Mouse (Mus musculus) limb, embryonic 10.5 days (tissue): ENCODE data around the gene Rbfox1. TPM values are rescaled to one million over a fixed set of nuclear protein-coding genes. Genes with fewer than 3 reads are reported as not detected.
A peak's percentile ranks its signal among the peaks of the same experiment; 100 is the strongest.

Experiments
- DNase-seq: peaks from one replicate; pipeline ENCODE4 v3.0.0-alpha.2; 2017; ENCODE audit warnings: low spot score
- H3K27ac ChIP-seq: fragments of 300-500 bp; sonication (generic); 2 replicates; pipeline ENCODE4 v1.5.1; 2016; ENCODE audit warnings: mild to moderate bottlenecking
- H3K27me3 ChIP-seq: fragments of 300-500 bp; sonication (generic); 2 replicates; pipeline ENCODE4 v1.6.1; 2016; ENCODE audit warnings: low read depth, mild to moderate bottlenecking; ENCODE audit not compliant: poor library complexity, severe bottlenecking
- H3K36me3 ChIP-seq: fragments of 300-500 bp; sonication (generic); 2 replicates; pipeline ENCODE4 v1.6.1; 2016; ENCODE audit warnings: mild to moderate bottlenecking, moderate library complexity
- H3K4me1 ChIP-seq: fragments of 300-500 bp; sonication (generic); 2 replicates; pipeline ENCODE4 v1.6.1; 2016
- H3K4me3 ChIP-seq: fragments of 300-500 bp; sonication (generic); 2 replicates; pipeline ENCODE4 v1.5.1; 2016; ENCODE audit warnings: mild to moderate bottlenecking, moderate library complexity
- H3K9me3 ChIP-seq: fragments of 300-500 bp; sonication (generic); replicated peaks from 2 replicates; pipeline ENCODE4 v1.6.1; 2016; ENCODE audit warnings: mild to moderate bottlenecking
- WGBS: fragments of 180-500 bp; shearing (Covaris S2); methylation state at CpG from one replicate; pipeline ENCODE4 v1.1.7; 2016; 5-methylcytosine and 5-hydroxymethylcytosine counted together
- polyA plus RNA-seq: library from polyadenylated mRNA; unstranded; fragments of >200 nt; fragmentation: Nextera tagmentation; extraction: Ambion mirVana; gene quantifications from 2 replicates; pipeline ENCODE4 v1.2.1, GENCODE M21; 2016

The Rbfox1 gene
- polyA plus RNA-seq, 1 experiment from 2014 or later, result 0.64 TPM

GRCm38 (mm10) chr16:6835051-6835450, 949.9 kb downstream of the Rbfox1 start:
- Histone ChIP-seq H3K9me3 (no peaks in the 10 kb centered on the region), H3K4me1 (no peaks in the 10 kb centered on the region), H3K36me3 (no peaks in the 10 kb centered on the region), H3K27ac (no peak overlapping the region), H3K27me3 (no peaks in the 10 kb centered on the region), H3K4me3 (no peak overlapping the region)
- WGBS, result 24% methylated on average over 5 of the region's 5 CpGs
- peak; percentile 32 for DNase-seq

- Histone ChIP-seq H3K4me3 (no peak overlapping the region), H3K4me1 (peaks cover 14% of the 10 kb centered on the region), H3K27ac (no peak overlapping the region), H3K36me3 (no peaks in the 10 kb centered on the region), H3K27me3 (no peaks in the 10 kb centered on the region), H3K9me3 (no peaks in the 10 kb centered on the region)
- 49% methylated on average over 15 of the region's 15 CpGs for WGBS
- peak; percentile 62 for DNase-seq
These were observed 954.3 kb downstream of the Rbfox1 start for GRCm38 (mm10) chr16:6839299-6839995.

GRCm38 (mm10) chr16:6840007-6840406, 954.9 kb downstream of the Rbfox1 start:
- 68% methylated on average over 3 of the region's 3 CpGs for WGBS
- no peak overlapping the region for H3K27ac ChIP-seq

GRCm38 (mm10) chr16:6840461-6840860, 955.3 kb downstream of the Rbfox1 start:
- no peak for DNase-seq
- Histone ChIP-seq H3K27ac (no peak overlapping the region), H3K36me3 (no peaks in the 10 kb centered on the region), H3K9me3 (no peaks in the 10 kb centered on the region), H3K27me3 (no peaks in the 10 kb centered on the region), H3K4me3 (no peak overlapping the region), H3K4me1 (peaks cover 14% of the 10 kb centered on the region)
- WGBS, result 80% methylated on average over 7 of the region's 7 CpGs

More at GRCm38 (mm10) chr16:6840007-6840406, 954.9 kb downstream of the Rbfox1 start:
- Histone ChIP-seq H3K27me3 (no peaks in the 10 kb centered on the region), H3K4me3 (no peak overlapping the region), H3K4me1 (peaks cover 14% of the 10 kb centered on the region), H3K9me3 (no peaks in the 10 kb centered on the region), H3K36me3 (no peaks in the 10 kb centered on the region)
- no peak for DNase-seq

- DNase-seq, result no peak
- Histone ChIP-seq H3K27me3 (no peaks in the 10 kb centered on the region), H3K9me3 (no peaks in the 10 kb centered on the region), H3K4me3 (no peak overlapping the region), H3K36me3 (no peaks in the 10 kb centered on the region), H3K4me1 (peaks cover 14% of the 10 kb centered on the region), H3K27ac (no peak overlapping the region)
- WGBS, result 46% methylated on average over 8 of the region's 8 CpGs
These were observed 957.1 kb downstream of the Rbfox1 start for GRCm38 (mm10) chr16:6842066-6842785.

- DNase-seq, result no peak
- WGBS, result 64% methylated on average over 4 of the region's 4 CpGs
These were observed 959.5 kb downstream of the Rbfox1 start for GRCm38 (mm10) chr16:6844659-6845058.

GRCm38 (mm10) chr16:6851393-6851792, 966.2 kb downstream of the Rbfox1 start:
- no peaks in the 10 kb centered on the region for H3K9me3 ChIP-seq
- no peaks in the 10 kb centered on the region for H3K27me3 ChIP-seq
- no peaks in the 10 kb centered on the region for H3K36me3 ChIP-seq
- H3K27ac ChIP-seq, result no peak overlapping the region
- no peak for DNase-seq
- no peaks in the 10 kb centered on the region for H3K4me1 ChIP-seq
- WGBS, result 85% methylated on average over 9 of the region's 9 CpGs
- no peak overlapping the region for H3K4me3 ChIP-seq

More at GRCm38 (mm10) chr16:6844659-6845058, 959.5 kb downstream of the Rbfox1 start:
- no peaks in the 10 kb centered on the region for H3K27me3 ChIP-seq
- no peaks in the 10 kb centered on the region for H3K9me3 ChIP-seq
- H3K27ac ChIP-seq, result no peak overlapping the region
- H3K36me3 ChIP-seq, result no peaks in the 10 kb centered on the region
- no peak overlapping the region for H3K4me3 ChIP-seq
- H3K4me1 ChIP-seq, result peaks cover 14% of the 10 kb centered on the region

- no peaks in the 10 kb centered on the region for H3K4me1 ChIP-seq
- H3K36me3 ChIP-seq, result no peaks in the 10 kb centered on the region
- no peak overlapping the region for H3K4me3 ChIP-seq
- no peak overlapping the region for H3K27ac ChIP-seq
- WGBS, result 90% methylated on average over 2 of the region's 2 CpGs
- H3K9me3 ChIP-seq, result no peaks in the 10 kb centered on the region
- DNase-seq, result no peak
- H3K27me3 ChIP-seq, result no peaks in the 10 kb centered on the region
These were observed 968.6 kb downstream of the Rbfox1 start for GRCm38 (mm10) chr16:6853796-6854195.

- H3K36me3 ChIP-seq, result no peaks in the 10 kb centered on the region
- no peak for DNase-seq
- H3K27ac ChIP-seq, result no peak overlapping the region
- no peak overlapping the region for H3K4me3 ChIP-seq
- no peaks in the 10 kb centered on the region for H3K27me3 ChIP-seq
- no peaks in the 10 kb centered on the region for H3K9me3 ChIP-seq
- no peaks in the 10 kb centered on the region for H3K4me1 ChIP-seq
- 91% methylated on average over 2 of the region's 2 CpGs for WGBS
These were observed 976.5 kb downstream of the Rbfox1 start for GRCm38 (mm10) chr16:6861656-6862055.

- no peaks in the 10 kb centered on the region for H3K36me3 ChIP-seq
- H3K4me1 ChIP-seq, result peaks cover 13% of the 10 kb centered on the region; the same call in 1 of the 2 replicates
- no peaks in the 10 kb centered on the region for H3K27me3 ChIP-seq
- no peak overlapping the region for H3K4me3 ChIP-seq
- no peaks in the 10 kb centered on the region for H3K9me3 ChIP-seq
- H3K27ac ChIP-seq, result no peak overlapping the region
- peak; percentile 37 for DNase-seq
- WGBS, result 38% methylated on average over 12 of the region's 12 CpGs
These were observed 997.7 kb downstream of the Rbfox1 start for GRCm38 (mm10) chr16:6882683-6883430.

GRCm38 (mm10) chr16:6883798-6884197, 998.6 kb downstream of the Rbfox1 start:
- Histone ChIP-seq H3K4me1 (peaks cover 13% of the 10 kb centered on the region; the same call in 1 of the 2 replicates), H3K27ac (no peak overlapping the region), H3K27me3 (no peaks in the 10 kb centered on the region), H3K36me3 (no peaks in the 10 kb centered on the region), H3K4me3 (no peak overlapping the region), H3K9me3 (no peaks in the 10 kb centered on the region)
- WGBS, result 63% methylated on average over 1 of the region's 1 CpGs
- DNase-seq, result no peak

GRCm38 (mm10) chr16:6885617-6886016, 1000.5 kb downstream of the Rbfox1 start:
- no peak overlapping the region for H3K27ac ChIP-seq
- no peaks in the 10 kb centered on the region for H3K27me3 ChIP-seq
- H3K4me3 ChIP-seq, result no peak overlapping the region
- no peaks in the 10 kb centered on the region for H3K36me3 ChIP-seq
- DNase-seq, result no peak
- H3K9me3 ChIP-seq, result no peaks in the 10 kb centered on the region
- H3K4me1 ChIP-seq, result peaks cover 13% of the 10 kb centered on the region; the same call in 1 of the 2 replicates
- WGBS, result 80% methylated on average over 3 of the region's 3 CpGs

- Histone ChIP-seq H3K4me3 (no peak overlapping the region), H3K9me3 (no peaks in the 10 kb centered on the region), H3K27ac (no peak overlapping the region), H3K27me3 (no peaks in the 10 kb centered on the region), H3K36me3 (no peaks in the 10 kb centered on the region), H3K4me1 (peaks cover 9% of the 10 kb centered on the region; the same call in 1 of the 2 replicates)
- no peak for DNase-seq
- WGBS, result 61% methylated on average over 4 of the region's 4 CpGs
These were observed 1004.1 kb downstream of the Rbfox1 start for GRCm38 (mm10) chr16:6889221-6889620.
